Mouse (Mus musculus) erythroblast, embryonic 14.5 days (primary cell): ENCODE data around the gene Fam126b.

Experiments
- GATA1 ChIP-seq: IDR thresholded peaks from 2 replicates; pipeline ENCODE4 v1.6.1; 2012; ENCODE audit warnings: low read length, inconsistent platforms, mixed read lengths
- TAL1 ChIP-seq: IDR thresholded peaks from 3 replicates; pipeline ENCODE4 v1.6.1; 2012; ENCODE audit warnings: low read length, inconsistent platforms, mixed read lengths

GRCm38 (mm10) chr1:58617076-58617475, 31.0 kb upstream of the Fam126b start:
- TF ChIP-seq TAL1 = no peak
- no peak for TF ChIP-seq GATA1
